Mouse (Mus musculus) spleen, adult 2 months (tissue): ENCODE measurements around the gene Rnaset2a.

Source experiments
- CTCF ChIP-seq: fragments of 200-500 bp; IDR thresholded peaks from 2 replicates; pipeline ENCODE4 v1.5.1; 2011; ENCODE audit warnings: mild to moderate bottlenecking, inconsistent platforms; ENCODE audit not compliant: insufficient read depth, insufficient read length, insufficient replicate concordance; ENCODE audit errors: extremely low read depth
- POLR2A ChIP-seq: fragments of 200-500 bp; IDR thresholded peaks from 2 replicates; pipeline ENCODE4 v1.6.1; 2011; ENCODE audit warnings: low read depth, low read length, inconsistent platforms

- TF ChIP-seq CTCF, result no peak
- no peak for TF ChIP-seq POLR2A
Observed at GRCm38 (mm10) chr17:8193678-8194077, 45.8 kb upstream of the Rnaset2a start.
